Mouse (Mus musculus): ENCODE results near the gene Vps37b.
"Not testable (repeated sequence)": the region's sequence is repeated elsewhere in the genome, so short reads cannot be mapped to it uniquely, and the experiment has no call there.

The Vps37b gene

DNA sequence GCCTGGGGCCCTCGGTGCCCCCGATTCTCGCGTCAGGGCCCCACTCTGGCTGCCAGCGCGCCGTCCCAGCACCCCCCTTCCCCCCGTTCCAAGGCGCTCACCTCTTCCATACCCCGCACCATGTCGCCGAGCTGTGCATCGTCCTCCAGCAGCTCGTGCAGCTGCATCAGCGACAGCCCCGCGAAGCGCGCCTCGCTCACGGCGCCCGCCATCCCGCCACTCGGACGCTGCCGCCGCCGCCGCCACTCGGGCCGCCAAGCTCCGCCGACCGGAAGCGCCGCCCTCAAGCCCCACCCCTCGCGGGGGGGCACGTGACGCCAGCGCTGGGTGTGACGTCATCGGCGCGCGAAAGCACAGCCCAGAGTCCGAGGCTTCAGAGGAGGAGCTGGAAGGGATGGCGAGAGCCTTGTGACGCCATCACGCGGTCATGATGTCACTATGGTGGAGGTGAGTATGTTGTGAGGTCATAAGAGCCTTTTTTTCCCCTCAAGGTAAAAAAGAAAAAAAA is at the start of gene Vps37b:
Gene Vps37b, minus strand, starts transcription at position 270 of the 508 bp plus-strand sequence.
- peak; percentile 90 for DNase-seq

DNA sequence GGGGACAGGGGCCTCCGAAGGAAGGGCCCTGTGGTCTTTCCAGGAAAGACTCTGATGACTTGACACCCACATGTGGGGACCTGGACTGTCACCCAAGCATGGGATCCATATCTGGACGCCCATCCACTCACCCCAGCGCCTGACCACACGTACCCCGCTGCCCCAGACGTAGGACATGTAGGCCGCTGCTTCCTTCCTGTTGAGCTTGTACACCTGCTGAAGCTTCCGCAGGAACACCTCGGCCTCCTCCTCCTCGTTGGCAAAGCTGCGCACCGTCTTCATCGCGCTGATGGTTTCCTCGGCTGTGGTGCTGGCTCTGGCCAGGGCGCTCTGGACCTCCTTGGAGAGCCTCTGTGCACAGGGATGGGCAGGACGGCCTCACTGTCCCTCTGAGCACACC is 47.8 kb upstream of the Vps37b start:
- no peak for DNase-seq

DNA sequence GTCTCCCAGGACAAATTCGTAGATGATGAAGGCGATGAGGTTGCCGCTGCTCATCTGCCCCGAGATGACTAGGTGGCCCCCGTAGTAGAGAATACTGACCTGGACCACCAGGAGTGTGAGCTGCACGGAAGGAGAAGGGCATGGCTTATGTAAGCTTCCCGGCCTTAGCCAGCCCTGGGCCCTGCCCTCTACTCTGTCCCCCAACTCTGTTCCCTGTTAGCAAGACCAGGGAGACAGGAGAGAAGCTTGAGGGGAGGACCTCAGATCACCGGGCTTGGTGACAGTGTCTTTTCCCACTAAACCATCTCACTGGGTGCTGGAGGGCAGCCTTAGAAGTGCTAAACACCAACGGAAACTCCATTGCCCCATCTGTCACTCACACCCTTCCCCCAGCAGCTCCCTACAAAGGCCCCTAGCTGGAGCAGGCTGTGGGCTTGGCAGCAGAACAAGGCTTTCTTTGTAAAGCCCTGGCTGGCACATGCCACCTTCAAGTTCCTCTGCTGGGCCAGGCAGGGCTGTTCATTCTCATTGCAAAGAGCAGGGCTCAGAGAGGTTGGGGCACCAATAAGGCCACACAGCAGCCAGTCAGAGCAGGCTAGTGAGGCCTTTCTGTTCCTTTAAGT is 46.8 kb upstream of the Vps37b start:
- peak; percentile 28 for DNase-seq

GRCm38 (mm10) chr5:124077856-124078460 is 45.9 kb upstream of the Vps37b start:
- no peak for DNase-seq

DNA sequence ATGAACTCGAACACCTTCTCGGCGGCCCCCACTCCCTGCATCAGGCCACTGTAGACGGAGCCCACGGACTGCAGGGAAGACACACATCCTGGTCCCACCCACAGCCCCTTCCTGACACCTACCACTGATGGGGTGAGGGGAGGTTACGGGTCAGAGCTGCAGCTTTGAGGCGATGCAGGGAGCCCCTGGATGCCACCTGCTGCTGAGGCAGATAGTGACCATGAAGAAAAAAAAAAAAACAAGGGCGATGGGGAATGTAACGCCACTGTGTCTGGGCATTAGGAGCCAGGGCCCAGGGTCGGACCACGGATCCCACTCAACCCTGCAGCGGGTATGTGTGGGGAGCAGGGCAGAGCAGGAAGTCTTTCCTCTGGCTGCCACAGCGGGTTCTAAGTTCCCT is 45.2 kb upstream of the Vps37b start:
- no peak for DNase-seq

DNA sequence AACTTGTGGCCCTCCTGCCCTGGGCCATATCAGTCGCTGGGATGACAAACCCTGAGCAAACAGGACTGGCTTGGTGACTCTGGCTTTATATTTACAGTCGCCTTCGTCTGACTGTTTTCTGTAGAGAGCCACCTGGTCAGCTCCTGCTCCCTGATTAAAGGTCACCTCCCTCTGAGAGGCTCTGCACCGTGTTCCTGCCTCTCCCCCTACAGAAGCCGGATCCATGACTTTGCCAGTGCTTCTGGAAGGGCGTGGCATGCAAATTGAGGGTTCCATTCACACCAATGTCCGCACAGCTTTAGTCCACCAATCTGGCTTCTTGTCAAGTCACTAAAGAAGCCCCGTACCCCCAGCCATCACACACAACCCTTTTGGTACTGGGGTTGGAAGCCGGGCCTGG is 44.5 kb upstream of the Vps37b start:
- DNase-seq = no peak

DNA sequence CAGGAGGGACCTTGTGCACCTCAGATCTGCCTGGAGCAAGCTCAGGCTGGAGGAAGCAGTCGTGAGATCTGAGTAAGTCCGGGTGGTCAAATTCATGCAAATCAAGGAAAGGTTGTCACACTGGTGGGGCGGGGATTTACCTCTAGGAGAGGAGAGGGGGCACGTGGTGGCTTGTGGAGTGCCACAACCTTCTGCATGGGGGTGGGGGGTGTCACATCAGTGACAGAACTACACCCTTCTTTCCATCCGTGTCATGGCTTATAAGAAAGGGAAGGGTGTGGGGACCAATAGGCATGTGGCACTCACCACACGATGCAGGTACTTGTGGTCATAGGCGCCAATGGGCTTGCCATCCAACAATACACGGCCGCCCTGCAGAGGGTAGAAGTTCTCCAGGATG is 43.6 kb upstream of the Vps37b start:
- no peak for DNase-seq

DNA sequence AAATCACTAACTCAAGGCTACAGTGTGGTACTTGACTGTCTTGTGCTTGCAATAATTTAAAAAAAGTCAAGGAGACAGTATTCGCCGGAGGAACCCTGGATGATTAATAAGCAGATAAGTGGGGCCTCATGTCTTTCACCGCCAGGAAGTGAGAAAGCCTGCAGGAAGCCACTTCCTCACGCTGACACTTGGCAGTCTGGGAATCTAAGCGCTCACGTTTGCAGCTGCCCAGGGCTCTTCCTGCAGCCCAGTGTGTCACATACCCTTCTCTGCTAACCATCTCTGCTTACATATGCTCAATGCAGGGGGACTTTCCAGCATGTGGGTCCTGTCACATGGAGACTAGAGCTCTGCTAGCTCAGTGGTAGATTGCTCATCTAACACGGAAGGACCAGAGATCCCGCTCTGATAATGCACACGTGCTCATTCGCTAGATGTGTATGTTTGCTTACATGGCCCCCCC is 42.8 kb upstream of the Vps37b start:
- DNase-seq = no peak

GRCm38 (mm10) chr5:124073682-124074081 is 41.6 kb upstream of the Vps37b start:
- no peak for DNase-seq

DNA sequence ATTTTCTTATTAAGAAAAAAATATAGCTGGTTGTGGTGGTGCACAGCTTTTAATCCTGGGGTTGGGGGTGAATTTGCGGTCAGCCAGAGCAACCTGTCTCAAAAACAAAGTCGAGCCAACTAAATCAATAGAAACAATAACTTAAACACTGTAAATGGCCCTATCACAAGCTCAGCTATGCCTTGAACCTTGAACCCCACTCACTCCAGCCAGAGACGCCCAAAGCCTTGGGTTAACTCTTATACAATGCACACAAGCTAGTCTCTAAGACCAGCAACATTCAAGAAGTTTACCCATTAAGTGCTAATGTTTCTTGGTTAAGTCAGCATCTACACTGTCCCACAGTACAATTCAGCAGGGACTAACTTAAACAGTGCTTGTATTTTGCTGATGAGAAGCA is 37.6 kb upstream of the Vps37b start:
- DNase-seq = no peak

DNA sequence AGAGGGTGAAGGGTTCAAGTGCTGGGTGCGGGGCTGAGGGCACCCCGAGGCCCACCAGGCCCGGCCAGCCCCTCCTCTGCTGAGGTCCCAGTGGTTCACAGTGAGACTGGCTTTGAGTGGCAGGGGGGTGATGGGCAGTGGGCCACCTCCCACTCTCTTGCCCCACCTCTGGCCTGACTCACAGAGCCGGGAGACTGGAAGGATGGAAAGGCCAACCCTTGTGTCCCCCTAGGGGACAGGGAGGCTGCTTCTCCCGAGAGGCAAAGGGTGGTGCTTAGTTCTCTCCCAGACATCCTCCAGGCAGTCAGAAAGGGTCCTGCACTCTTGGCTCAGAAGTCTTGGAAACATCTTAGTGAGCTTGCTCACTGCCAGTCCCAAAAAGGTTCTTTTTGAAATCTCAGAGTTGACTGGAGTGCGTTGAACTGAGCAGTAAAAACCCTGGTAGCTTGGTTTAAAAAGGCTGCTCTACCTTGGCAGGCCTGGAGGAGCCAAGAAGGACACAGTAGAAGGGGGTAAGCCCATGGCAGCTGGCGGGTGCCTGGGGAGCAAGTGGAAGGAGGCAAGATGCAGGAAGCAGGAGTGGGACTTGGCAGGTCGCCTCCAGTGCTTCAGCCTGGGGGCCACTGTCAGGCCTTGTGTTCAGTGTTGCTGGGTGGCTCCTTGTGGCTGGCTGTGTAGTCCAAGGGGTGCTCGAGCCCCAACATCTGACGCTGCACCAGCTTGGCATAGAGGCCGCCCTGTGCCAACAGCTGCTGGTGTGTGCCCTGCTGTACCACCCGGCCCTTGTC is 30.2 kb upstream of the Vps37b start:
- DNase-seq = no peak

DNA sequence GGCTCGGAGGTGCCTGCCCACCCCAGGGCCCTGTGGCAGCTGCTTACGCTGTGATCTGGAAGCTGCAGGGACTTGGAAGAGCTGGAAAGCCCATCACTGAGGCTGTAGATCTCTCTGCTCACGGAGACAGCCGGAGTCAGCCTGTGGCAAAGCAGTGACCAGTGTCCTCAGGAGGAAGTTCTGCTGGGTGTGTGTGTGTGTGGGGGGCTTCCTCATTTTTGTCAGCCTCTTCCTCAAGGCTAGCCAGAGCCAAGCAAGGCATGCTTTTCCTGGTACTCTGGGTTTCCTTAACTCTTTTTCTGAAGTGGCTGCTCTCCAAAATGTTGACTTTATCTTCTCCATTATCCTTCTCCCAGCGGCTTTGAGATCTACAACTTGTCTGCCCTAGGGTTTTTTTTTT is 27.6 kb upstream of the Vps37b start:
- no peak for DNase-seq

- no peak for DNase-seq
Observed at GRCm38 (mm10) chr5:124058749-124059148, 26.7 kb upstream of the Vps37b start.

- no peak for DNase-seq
Observed at GRCm38 (mm10) chr5:124056956-124057355, 24.9 kb upstream of the Vps37b start.

DNA sequence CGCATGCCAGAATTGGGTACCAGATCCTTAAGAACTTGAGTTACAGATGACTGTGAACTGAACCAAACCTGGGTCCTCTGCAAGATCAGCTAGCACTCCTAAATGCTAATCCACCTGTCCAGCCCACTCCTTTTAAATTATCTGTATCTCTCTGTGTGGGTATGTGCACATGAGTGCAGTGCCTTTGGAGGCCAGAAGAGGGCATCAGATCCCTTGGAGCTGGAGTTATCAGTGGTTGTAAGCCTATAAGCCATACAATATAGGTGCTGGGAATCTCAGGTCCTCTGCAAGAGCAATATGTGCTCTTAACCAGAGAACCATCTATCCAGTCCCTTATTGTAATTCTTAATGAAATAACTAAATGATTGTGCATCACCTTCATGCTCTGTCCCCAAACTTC is 24.1 kb upstream of the Vps37b start:
- DNase-seq = no peak

- not testable (repeated sequence) for DNase-seq
Observed at GRCm38 (mm10) chr5:124052641-124053040, 20.6 kb upstream of the Vps37b start.

- DNase-seq = no peak
Observed at GRCm38 (mm10) chr5:124051899-124052491, 19.9 kb upstream of the Vps37b start.

DNA sequence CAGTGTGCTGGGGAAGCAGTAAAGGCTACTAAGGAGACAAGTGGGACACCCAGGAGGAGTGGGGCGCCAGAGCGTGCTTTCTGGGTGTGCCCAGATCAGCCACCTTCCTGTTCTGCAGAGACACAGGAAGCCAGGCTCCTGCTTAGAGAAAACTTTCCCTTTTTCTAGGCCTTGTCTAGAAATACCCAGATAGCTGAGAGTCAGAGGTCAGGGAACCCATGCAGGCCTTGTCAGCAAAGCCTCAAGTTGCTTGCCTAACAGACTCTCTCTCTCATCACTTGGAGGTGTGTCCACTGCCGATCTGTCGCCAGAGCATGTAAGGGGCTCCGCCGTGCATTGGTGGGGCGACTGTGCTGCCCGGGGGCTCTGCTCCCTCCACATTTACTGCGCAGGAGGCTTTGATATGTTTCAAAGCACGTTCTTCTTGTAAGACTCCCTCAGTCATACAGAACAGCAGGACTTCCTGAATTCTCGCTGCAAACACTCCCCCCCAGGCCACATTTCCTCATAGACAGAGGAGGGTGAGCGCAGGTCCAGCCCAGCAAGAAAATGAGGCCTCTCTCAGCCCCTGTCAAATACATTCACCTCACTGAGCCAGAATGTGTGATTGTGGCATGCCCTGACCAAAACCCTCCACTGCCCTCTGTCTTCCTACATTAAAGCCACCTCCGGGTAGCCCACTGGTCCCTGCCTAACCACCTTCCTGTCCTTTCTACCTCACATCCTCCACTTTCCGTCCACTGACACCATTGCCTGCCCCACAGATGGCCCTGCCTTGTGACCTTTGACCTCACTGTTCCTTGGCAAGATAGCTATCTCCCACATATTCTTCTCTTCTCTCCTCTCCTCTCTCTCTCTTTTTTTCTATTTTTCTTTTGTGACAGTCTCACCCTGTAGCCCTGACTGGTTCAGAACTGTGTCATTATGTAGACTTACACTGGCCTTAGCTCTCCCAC is 18.3 kb upstream of the Vps37b start:
- DNase-seq = no peak

DNA sequence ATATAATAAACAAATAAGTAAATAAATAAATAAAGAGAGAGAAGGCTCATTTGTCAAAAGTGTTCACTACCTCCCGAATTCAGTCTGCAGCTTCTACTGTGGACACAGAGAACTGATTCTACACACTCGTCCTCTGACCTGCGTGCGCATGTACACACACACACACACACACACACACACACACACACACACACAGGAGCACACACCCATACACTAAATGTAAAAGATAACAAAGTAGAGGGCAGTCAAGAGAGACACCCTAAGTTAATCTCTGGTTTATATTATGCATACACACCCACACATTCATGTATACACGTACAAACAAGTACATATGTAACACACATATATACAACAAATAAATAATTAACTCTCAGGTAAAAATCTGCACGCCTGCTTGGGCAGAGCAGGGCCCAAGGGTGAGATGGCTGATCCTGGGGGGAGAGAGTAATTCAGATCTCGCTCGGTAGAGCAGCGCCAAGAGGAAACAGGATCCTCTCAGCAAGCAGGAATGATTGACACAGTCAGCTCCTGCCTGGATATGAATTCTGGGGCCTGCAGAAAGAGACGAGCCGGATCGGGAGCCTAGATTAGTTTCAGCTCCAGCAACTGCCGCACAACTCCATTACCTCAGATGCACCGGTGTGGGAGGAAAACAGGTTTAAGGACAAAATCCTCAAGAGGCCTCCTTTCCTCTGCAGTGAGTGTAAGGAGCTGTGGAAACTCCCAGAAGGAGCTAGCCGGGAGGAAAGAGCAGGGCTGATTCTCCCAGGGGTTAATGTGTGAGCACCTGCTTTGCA is 17.4 kb upstream of the Vps37b start:
- DNase-seq = no peak

- DNase-seq = no peak
Observed at GRCm38 (mm10) chr5:124046741-124047401, 14.8 kb upstream of the Vps37b start.
